8 mouse cellular contexts compared by ENCODE assay signal in the genomic region with DNA sequence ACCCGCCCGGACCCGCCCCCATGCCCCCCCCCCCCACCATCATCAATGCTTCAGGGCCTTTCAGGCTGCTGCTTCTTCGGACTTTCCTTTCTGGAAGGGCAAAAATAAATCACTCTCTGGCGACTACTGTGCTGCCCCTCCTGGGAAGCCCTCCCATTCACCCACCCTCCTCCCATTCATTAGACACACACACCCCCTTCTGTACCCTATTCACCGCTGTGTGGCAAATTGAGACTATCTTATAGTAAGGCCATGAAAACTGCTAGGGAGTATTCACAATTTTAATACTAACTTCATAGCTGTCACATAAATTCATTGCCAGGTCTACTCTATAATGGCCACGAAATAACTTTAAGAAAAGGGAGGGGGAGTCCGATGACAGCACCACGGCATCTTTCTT. TPM values are rescaled to one million over a fixed set of nuclear protein-coding genes. Genes with fewer than 3 reads are reported as not detected.
DNase-seq lines count a peak whose midpoint lies in the region; ATAC-seq lines count a peak whose summit lies in the region.

No protein-coding gene starts in this region.

- no peak overlapping the region for H3K9ac ChIP-seq in neural tube, embryonic 11.5 days (ENCODE audit: low read length)
- no peak overlapping the region for H3K9ac ChIP-seq in stomach, embryonic 15.5 days

- DNase-seq in heart, adult 11 months, result peak; percentile 36
- DNase-seq in heart, postnatal 25 days (ENCODE audit: low spot score), result no peak
- peak; percentile 40 for DNase-seq in neural tube, embryonic 11.5 days (ENCODE audit: low spot score)
- no peak for DNase-seq in neural tube, embryonic 10.5 days (ENCODE audit: extremely low spot score, low spot score)
- no peak for DNase-seq in limb, embryonic 10.5 days (ENCODE audit: low spot score)
- DNase-seq in layer of hippocampus, postnatal 10 days (ENCODE audit: low spot score in 2 of 2), result no peak

- H3K27me3 ChIP-seq in neural tube, embryonic 11.5 days (ENCODE audit: control insufficient read depth, insufficient read depth, low read length), result no peaks in the 10 kb centered on the region
- peaks cover 15% of the 10 kb centered on the region for H3K27me3 ChIP-seq in limb, embryonic 10.5 days (ENCODE audit: low read depth, poor library complexity, severe bottlenecking)
- H3K27me3 ChIP-seq in stomach, embryonic 15.5 days (replicated peaks), result peaks cover 5% of the 10 kb centered on the region; the same call in 1 of the 2 replicates

- H3K4me3 ChIP-seq in neural tube, embryonic 11.5 days (ENCODE audit: low read depth, low read length), result peak overlapping the region; percentile 35
- H3K4me3 ChIP-seq in limb, embryonic 10.5 days, result peak overlapping the region; percentile 64
- no peak overlapping the region for H3K4me3 ChIP-seq in stomach, embryonic 15.5 days (replicated peaks)

- peak overlapping the region; percentile 63 for H3K4me2 ChIP-seq in neural tube, embryonic 11.5 days (ENCODE audit: low read depth)
- peak overlapping the region; percentile 86 for H3K4me2 ChIP-seq in stomach, embryonic 15.5 days

- peak; percentile 87 for ATAC-seq in neural tube, embryonic 11.5 days (ENCODE audit: insufficient read depth, low FRiP score, low TSS enrichment)
- no peak for ATAC-seq in stomach, embryonic 15.5 days (ENCODE audit: insufficient read depth, low FRiP score, low read depth)
- no peak for ATAC-seq in erythroid progenitor cell, adult 5-6 weeks (replicated peaks; ENCODE audit: low FRiP score, poor library complexity, severe bottlenecking)

- no peaks in the 10 kb centered on the region for H3K36me3 ChIP-seq in neural tube, embryonic 11.5 days (ENCODE audit: control insufficient read depth, insufficient read depth, low read length)
- no peaks in the 10 kb centered on the region for H3K36me3 ChIP-seq in limb, embryonic 10.5 days
- no peaks in the 10 kb centered on the region for H3K36me3 ChIP-seq in stomach, embryonic 15.5 days

- 8% methylated on average over 8 of the region's 9 CpGs for WGBS in neural tube, embryonic 11.5 days
- WGBS in limb, embryonic 10.5 days, result 17% methylated on average over 9 of the region's 9 CpGs
- 25% methylated on average over 9 of the region's 9 CpGs for WGBS in stomach, embryonic 15.5 days

- no peaks in the 10 kb centered on the region for H3K9me3 ChIP-seq in neural tube, embryonic 11.5 days (ENCODE audit: control insufficient read depth, low read length)
- H3K9me3 ChIP-seq in limb, embryonic 10.5 days (replicated peaks), result no peaks in the 10 kb centered on the region
- H3K9me3 ChIP-seq in stomach, embryonic 15.5 days, result no peaks in the 10 kb centered on the region

- intact Hi-C loops in heart, postnatal 25 days (cut with DNase I), result no loop called here

- peak overlapping the region; percentile 84 for H3K27ac ChIP-seq in neural tube, embryonic 11.5 days (ENCODE audit: low read depth, low read length)
- no peak overlapping the region for H3K27ac ChIP-seq in limb, embryonic 10.5 days
- H3K27ac ChIP-seq in stomach, embryonic 15.5 days, result no peak overlapping the region

- peaks cover 2% of the 10 kb centered on the region; the same call in 1 of the 2 replicates for H3K4me1 ChIP-seq in neural tube, embryonic 11.5 days (ENCODE audit: control insufficient read depth, insufficient read depth, low read length)
- H3K4me1 ChIP-seq in limb, embryonic 10.5 days, result peaks cover 14% of the 10 kb centered on the region
- peaks cover 9% of the 10 kb centered on the region for H3K4me1 ChIP-seq in stomach, embryonic 15.5 days

RNA-seq across cellular contexts. Expression of a gene that starts 1.1 kb away (rescaled TPM):
- not detected for total RNA-seq in heart, postnatal 25 days (2021)
- polyA plus RNA-seq in neural tube, embryonic 11.5 days (2014; fragmentation: Nextera tagmentation; extraction: Ambion mirVana), result 0.34 and 0.45 TPM in 2 replicates
- not detected in 2 replicates for polyA plus RNA-seq in limb, embryonic 10.5 days (2016; fragmentation: Nextera tagmentation; extraction: Ambion mirVana)
- polyA plus RNA-seq in stomach, embryonic 15.5 days (2015; fragmentation: Nextera tagmentation; extraction: Ambion mirVana), result 0.14 TPM in 1 of 2 replicates, not detected in the other
- not detected for total RNA-seq in layer of hippocampus, postnatal 10 days (2021)
- 2.2 TPM in 1 of 2 replicates, not detected in the other for total RNA-seq in erythroid progenitor cell, adult 5-6 weeks (2015; ENCODE audit: low replicate concordance)
- not detected in 2 replicates for total RNA-seq in erythroid progenitor cell, adult 5-6 weeks (2017; ENCODE audit: low replicate concordance)

RNA-seq across cellular contexts. Expression of a gene that starts 51.1 kb away (rescaled TPM):
- total RNA-seq in heart, postnatal 25 days (2021), result under 1 TPM; 0.08 to 0.20 TPM
- polyA plus RNA-seq in neural tube, embryonic 11.5 days (2014; fragmentation: Nextera tagmentation; extraction: Ambion mirVana), result 0.22 and 0.41 TPM in 2 replicates
- 0.31 and 0.56 TPM in 2 replicates for polyA plus RNA-seq in limb, embryonic 10.5 days (2016; fragmentation: Nextera tagmentation; extraction: Ambion mirVana)
- polyA plus RNA-seq in stomach, embryonic 15.5 days (2015; fragmentation: Nextera tagmentation; extraction: Ambion mirVana), result 3.3 and 5.0 TPM in 2 replicates
- total RNA-seq in layer of hippocampus, postnatal 10 days (2021), result under 1 TPM; 0.47 to 0.55 TPM
- 0.84 and 20.2 TPM in 2 replicates for total RNA-seq in erythroid progenitor cell, adult 5-6 weeks (2015; ENCODE audit: low replicate concordance)
- total RNA-seq in erythroid progenitor cell, adult 5-6 weeks (2017; ENCODE audit: low replicate concordance), result 0.15 and 1.4 TPM in 2 replicates

Comparison
In these comparisons a context has a peak if more than half of its experiments do, and no peak if none do; other contexts are left out.
1. DNase-seq: peak in heart, adult 11 months (single experiment) and neural tube, embryonic 11.5 days (single experiment); none in heart, postnatal 25 days (single experiment), neural tube, embryonic 10.5 days (single experiment), limb, embryonic 10.5 days (single experiment) and layer of hippocampus, postnatal 10 days (0 of 2).